28 mouse cellular contexts compared by ENCODE assay signal in the genomic region with DNA sequence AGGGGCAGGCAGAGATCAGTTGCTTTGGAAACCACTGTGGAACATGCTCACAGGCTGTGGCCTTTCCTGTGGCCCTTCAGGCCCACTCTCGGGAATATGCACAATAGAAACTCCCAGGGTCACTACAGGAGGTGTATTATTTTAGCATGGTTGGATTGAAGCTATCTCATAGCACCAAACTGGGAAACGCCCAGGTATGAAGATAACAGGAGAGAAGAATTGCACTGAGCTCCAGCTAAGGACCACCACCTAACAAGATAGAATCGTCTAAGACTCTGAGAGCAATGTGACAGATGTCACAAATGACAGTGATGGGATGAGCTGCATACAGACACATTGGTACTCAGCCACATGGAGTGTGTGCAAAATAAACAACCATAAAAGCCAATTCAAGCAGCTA. TPM values are rescaled to one million over a fixed set of nuclear protein-coding genes. Genes with fewer than 3 reads are reported as not detected.
DNase-seq lines count a peak whose midpoint lies in the region; ATAC-seq and TF ChIP-seq lines count a peak whose summit lies in the region.
"Had no signal": no experiment of that assay in that cellular context is flagged by ENCODE, and none has a peak within 500 bp of the region (broad histone marks: within the 10 kb centered on the region; RNA-seq: fewer than 3 reads in every experiment).

No protein-coding gene starts in this region.

- ATAC-seq in midbrain, embryonic 13.5 days: no peak
- peak; percentile 75 for ATAC-seq in liver, embryonic 12.5 days
- no peak for ATAC-seq in liver, postnatal 0 days
- no peak for ATAC-seq in heart, embryonic 11.5 days (replicated peaks; ENCODE audit: insufficient number of reproducible peaks, low FRiP score, low TSS enrichment)
- ATAC-seq in CD4-positive, CD25-positive, alpha-beta regulatory T cell, adult 4 months: no peak
- ATAC-seq: activated CD4-positive, CD25-positive, alpha-beta regulatory T cell, adult 4 months; hindbrain, postnatal 0 days; intestine, embryonic 15.5 days; lung, postnatal 0 days; midbrain, embryonic 16.5 days had no signal

- H3K4me1 ChIP-seq in midbrain, embryonic 13.5 days (replicated peaks): peaks cover 27% of the 10 kb centered on the region
- peaks cover 32% of the 10 kb centered on the region for H3K4me1 ChIP-seq in midbrain, embryonic 10.5 days
- H3K4me1 ChIP-seq in liver, embryonic 12.5 days: peaks cover 69% of the 10 kb centered on the region
- peaks cover 23% of the 10 kb centered on the region for H3K4me1 ChIP-seq in liver, postnatal 0 days (ENCODE audit: insufficient read depth)
- peaks cover 8% of the 10 kb centered on the region for H3K4me1 ChIP-seq in heart, embryonic 11.5 days (ENCODE audit: control insufficient read depth, insufficient read depth, low read length)

- DNase-seq in midbrain, embryonic 10.5 days (ENCODE audit: low spot score): no peak
- no peak for DNase-seq in liver, postnatal 0 days
- no peak for DNase-seq in left cerebral cortex, postnatal 4 days
- DNase-seq: adrenal gland, adult 2 months; adrenal gland, postnatal 36 days; cerebellum, adult 11 months; cerebellum, adult 9-11 months; embryo, embryonic 11 days; gastrocnemius, postnatal 10 days; kidney, adult 8-10 months; kidney, postnatal 4 days; lung, postnatal 4 days; spleen, adult 18-20 months; thymus, postnatal 14 days had no signal

- no peaks in the 10 kb centered on the region; the same call in 1 of the 2 replicates for H3K27me3 ChIP-seq in midbrain, embryonic 13.5 days
- H3K27me3 ChIP-seq in midbrain, embryonic 10.5 days (ENCODE audit: low read depth, poor library complexity, severe bottlenecking): no peaks in the 10 kb centered on the region
- H3K27me3 ChIP-seq in liver, embryonic 12.5 days (replicated peaks): no peaks in the 10 kb centered on the region
- H3K27me3 ChIP-seq in liver, postnatal 0 days (ENCODE audit: insufficient read depth, low read length): no peaks in the 10 kb centered on the region
- H3K27me3 ChIP-seq in heart, embryonic 11.5 days (ENCODE audit: control insufficient read depth, insufficient read depth, low read length): no peaks in the 10 kb centered on the region
- H3K27me3 ChIP-seq: embryonic facial prominence, embryonic 12.5 days; forebrain, embryonic 12.5 days; heart, embryonic 15.5 days; hindbrain, embryonic 12.5 days; intestine, embryonic 15.5 days had no signal

- H3K4me2 ChIP-seq in midbrain, embryonic 13.5 days (replicated peaks): no peak overlapping the region
- peak overlapping the region; percentile 39 for H3K4me2 ChIP-seq in liver, embryonic 12.5 days
- H3K4me2 ChIP-seq in liver, postnatal 0 days (ENCODE audit: low read depth, low read length): 0 out of 2 replicates have a peak overlapping the region, but pooled peaks have one; percentile 11
- H3K4me2 ChIP-seq in heart, embryonic 11.5 days: no peak overlapping the region
- H3K4me2 ChIP-seq: embryonic facial prominence, embryonic 12.5 days; forebrain, embryonic 12.5 days; heart, embryonic 15.5 days; hindbrain, embryonic 12.5 days; intestine, embryonic 15.5 days had no signal

- 62% methylated on average over 3 of the region's 3 CpGs for WGBS in midbrain, embryonic 13.5 days
- WGBS in midbrain, embryonic 10.5 days: 71% methylated on average over 3 of the region's 3 CpGs
- WGBS in liver, embryonic 12.5 days (ENCODE audit: insufficient replicate concordance): 15% methylated on average over 3 of the region's 3 CpGs
- WGBS in liver, postnatal 0 days (ENCODE audit: insufficient replicate concordance): 63% methylated on average over 3 of the region's 3 CpGs
- 56% methylated on average over 3 of the region's 3 CpGs for WGBS in heart, embryonic 11.5 days (ENCODE audit: insufficient replicate concordance)

- TF ChIP-seq CTCF in liver, postnatal 0 days (IDR thresholded peaks at IDR 0.05; ENCODE audit: low read depth): no peak

- intact Hi-C loops in left cerebral cortex, postnatal 4 days (cut with DNase I): loop anchor here (10.0 kb wide), 1 partner anchor 309 kb away; no protein-coding TSS in a partner anchor

- no peaks in the 10 kb centered on the region for H3K9me3 ChIP-seq in midbrain, embryonic 13.5 days
- H3K9me3 ChIP-seq in midbrain, embryonic 10.5 days (replicated peaks): no peaks in the 10 kb centered on the region
- no peaks in the 10 kb centered on the region for H3K9me3 ChIP-seq in liver, embryonic 12.5 days (replicated peaks)
- no peaks in the 10 kb centered on the region for H3K9me3 ChIP-seq in liver, postnatal 0 days (ENCODE audit: low read length)
- H3K9me3 ChIP-seq in heart, embryonic 11.5 days (replicated peaks; ENCODE audit: control insufficient read depth, low read length): no peaks in the 10 kb centered on the region
- H3K9me3 ChIP-seq: embryonic facial prominence, embryonic 12.5 days; forebrain, embryonic 12.5 days; heart, embryonic 15.5 days; hindbrain, embryonic 12.5 days; intestine, embryonic 15.5 days had no signal

- H3K27ac ChIP-seq in midbrain, embryonic 13.5 days: no peak overlapping the region
- H3K27ac ChIP-seq in midbrain, embryonic 10.5 days (replicated peaks): no peak overlapping the region
- peak overlapping the region; percentile 70 for H3K27ac ChIP-seq in liver, embryonic 12.5 days
- H3K27ac ChIP-seq in liver, postnatal 0 days (ENCODE audit: low read depth): 0 out of 2 replicates have a peak overlapping the region, but pooled peaks have one; percentile 51
- H3K27ac ChIP-seq in heart, embryonic 11.5 days (ENCODE audit: low read depth, low read length): no peak overlapping the region
- H3K27ac ChIP-seq: embryonic facial prominence, embryonic 12.5 days; forebrain, embryonic 12.5 days; heart, embryonic 15.5 days; hindbrain, embryonic 12.5 days; hindbrain, postnatal 0 days; intestine, embryonic 15.5 days; kidney, postnatal 0 days had no signal

- H3K9ac ChIP-seq in midbrain, embryonic 13.5 days (replicated peaks): 0 out of 2 replicates have a peak overlapping the region, but pooled peaks have one; percentile 28
- H3K9ac ChIP-seq in liver, embryonic 12.5 days: peak overlapping the region; percentile 22; the same call in 1 of the 2 replicates
- no peak overlapping the region for H3K9ac ChIP-seq in liver, postnatal 0 days (replicated peaks)
- no peak overlapping the region for H3K9ac ChIP-seq in heart, embryonic 11.5 days (ENCODE audit: low read depth, low read length)
- H3K9ac ChIP-seq: embryonic facial prominence, embryonic 12.5 days; forebrain, embryonic 12.5 days; heart, embryonic 15.5 days; hindbrain, embryonic 12.5 days; intestine, embryonic 15.5 days had no signal

- no peak overlapping the region for H3K4me3 ChIP-seq in midbrain, embryonic 13.5 days (replicated peaks)
- H3K4me3 ChIP-seq in midbrain, embryonic 10.5 days: no peak overlapping the region
- no peak overlapping the region for H3K4me3 ChIP-seq in liver, embryonic 12.5 days
- no peak overlapping the region for H3K4me3 ChIP-seq in liver, postnatal 0 days (ENCODE audit: low read depth, low read length)
- H3K4me3 ChIP-seq in heart, embryonic 11.5 days (ENCODE audit: low read depth, low read length): no peak overlapping the region
- H3K4me3 ChIP-seq: embryonic facial prominence, embryonic 12.5 days; forebrain, embryonic 12.5 days; heart, embryonic 15.5 days; hindbrain, embryonic 12.5 days; intestine, embryonic 15.5 days had no signal

- peak; percentile 64 for TF ChIP-seq EP300 in liver, postnatal 0 days (IDR thresholded peaks at IDR 0.05; ENCODE audit: low read depth)

- H3K36me3 ChIP-seq in midbrain, embryonic 13.5 days: peaks cover 10% of the 10 kb centered on the region; the same call in 1 of the 2 replicates
- peaks cover 34% of the 10 kb centered on the region for H3K36me3 ChIP-seq in midbrain, embryonic 10.5 days
- H3K36me3 ChIP-seq in liver, embryonic 12.5 days: peaks cover 76% of the 10 kb centered on the region
- peaks cover 9% of the 10 kb centered on the region; the same call in 1 of the 2 replicates for H3K36me3 ChIP-seq in liver, postnatal 0 days (replicated peaks; ENCODE audit: insufficient read depth, low read length)
- H3K36me3 ChIP-seq in heart, embryonic 11.5 days (ENCODE audit: control insufficient read depth, insufficient read depth, low read length): peaks cover 2% of the 10 kb centered on the region; the same call in 1 of the 2 replicates
- H3K36me3 ChIP-seq: intestine, embryonic 15.5 days had no signal

RNA-seq across cellular contexts. Expression of gene Fxn, which starts 6.1 kb away (rescaled TPM):
- 40.1 and 41.4 TPM in 2 replicates for polyA plus RNA-seq in midbrain, embryonic 13.5 days (2015; fragmentation: Nextera tagmentation; extraction: Ambion mirVana)
- 54.3 and 55.9 TPM in 2 replicates for polyA plus RNA-seq in midbrain, embryonic 10.5 days (2016; fragmentation: Nextera tagmentation; extraction: Ambion mirVana)
- polyA plus RNA-seq in liver, embryonic 12.5 days (2016; fragmentation: Nextera tagmentation; extraction: Ambion mirVana): 67.9 and 73.6 TPM in 2 replicates
- 34.2 and 34.8 TPM in 2 replicates for polyA plus RNA-seq in liver, postnatal 0 days (2015; fragmentation: Nextera tagmentation; extraction: Ambion mirVana)
- polyA plus RNA-seq in heart, embryonic 11.5 days (2014; fragmentation: Nextera tagmentation; extraction: Ambion mirVana): 60.3 and 67.0 TPM in 2 replicates
- 10 to 100 TPM; 12.7 to 15.5 TPM for total RNA-seq in left cerebral cortex, postnatal 4 days (2021)
- polyA plus RNA-seq in CD4-positive, CD25-positive, alpha-beta regulatory T cell, adult 4 months (2017; shearing (Covaris generic)): 10 to 100 TPM; 13.2 to 16.9 TPM

RNA-seq across cellular contexts. Expression of gene Tjp2, which starts 49.5 kb away (rescaled TPM):
- 13.6 and 13.9 TPM in 2 replicates for polyA plus RNA-seq in midbrain, embryonic 13.5 days (2015; fragmentation: Nextera tagmentation; extraction: Ambion mirVana)
- polyA plus RNA-seq in midbrain, embryonic 10.5 days (2016; fragmentation: Nextera tagmentation; extraction: Ambion mirVana): 27.2 and 30.8 TPM in 2 replicates
- 8.7 and 9.1 TPM in 2 replicates for polyA plus RNA-seq in liver, embryonic 12.5 days (2016; fragmentation: Nextera tagmentation; extraction: Ambion mirVana)
- 3.5 and 4.1 TPM in 2 replicates for polyA plus RNA-seq in liver, postnatal 0 days (2015; fragmentation: Nextera tagmentation; extraction: Ambion mirVana)
- 21.3 and 25.0 TPM in 2 replicates for polyA plus RNA-seq in heart, embryonic 11.5 days (2014; fragmentation: Nextera tagmentation; extraction: Ambion mirVana)
- total RNA-seq in left cerebral cortex, postnatal 4 days (2021): 10 to 100 TPM; 19.0 to 20.3 TPM
- 1 to 10 TPM; 4.2 to 4.6 TPM for polyA plus RNA-seq in CD4-positive, CD25-positive, alpha-beta regulatory T cell, adult 4 months (2017; shearing (Covaris generic))

Comparison
In these comparisons a context has a peak if more than half of its experiments do, and no peak if none do; other contexts are left out.
1. H3K9ac ChIP-seq: peak in midbrain, embryonic 13.5 days (single experiment) and liver, embryonic 12.5 days (single experiment); none in liver, postnatal 0 days (single experiment) and heart, embryonic 11.5 days (single experiment).
2. H3K27ac ChIP-seq: peak in liver, embryonic 12.5 days (single experiment) and liver, postnatal 0 days (single experiment); none in midbrain, embryonic 13.5 days (single experiment), midbrain, embryonic 10.5 days (single experiment) and heart, embryonic 11.5 days (single experiment).
3. H3K4me2 ChIP-seq: peak in liver, embryonic 12.5 days (single experiment) and liver, postnatal 0 days (single experiment); none in midbrain, embryonic 13.5 days (single experiment) and heart, embryonic 11.5 days (single experiment).